Mouse (Mus musculus) kidney, adult 10 weeks (tissue): ENCODE measurements around the gene Cdca5. TPM values are rescaled to one million over a fixed set of nuclear protein-coding genes. Genes with fewer than 3 reads are reported as not detected.

ENCODE experiments used
- polyA plus RNA-seq: library from polyadenylated mRNA; stranded (reverse); fragments of 350-450 nt; fragmentation: Illumina TruSeq; extraction: RNeasy Lipid Tissue Mini Kit (QIAGEN cat#74804); gene quantifications from one replicate; pipeline ENCODE4 v1.2.3, GENCODE M21; 2014; ENCODE audit warnings: low read depth, low replicate concordance

The Cdca5 gene
- polyA plus RNA-seq = 0.24 TPM

GRCm38 (mm10) chr19:6084478-6085248, at the start of gene Cdca5, which contains the start of gene Zfpl1:
TSS of gene Cdca5 (plus strand) at chr19:6084983.
TSS of gene Zfpl1 (minus strand) at chr19:6084956.

DNA sequence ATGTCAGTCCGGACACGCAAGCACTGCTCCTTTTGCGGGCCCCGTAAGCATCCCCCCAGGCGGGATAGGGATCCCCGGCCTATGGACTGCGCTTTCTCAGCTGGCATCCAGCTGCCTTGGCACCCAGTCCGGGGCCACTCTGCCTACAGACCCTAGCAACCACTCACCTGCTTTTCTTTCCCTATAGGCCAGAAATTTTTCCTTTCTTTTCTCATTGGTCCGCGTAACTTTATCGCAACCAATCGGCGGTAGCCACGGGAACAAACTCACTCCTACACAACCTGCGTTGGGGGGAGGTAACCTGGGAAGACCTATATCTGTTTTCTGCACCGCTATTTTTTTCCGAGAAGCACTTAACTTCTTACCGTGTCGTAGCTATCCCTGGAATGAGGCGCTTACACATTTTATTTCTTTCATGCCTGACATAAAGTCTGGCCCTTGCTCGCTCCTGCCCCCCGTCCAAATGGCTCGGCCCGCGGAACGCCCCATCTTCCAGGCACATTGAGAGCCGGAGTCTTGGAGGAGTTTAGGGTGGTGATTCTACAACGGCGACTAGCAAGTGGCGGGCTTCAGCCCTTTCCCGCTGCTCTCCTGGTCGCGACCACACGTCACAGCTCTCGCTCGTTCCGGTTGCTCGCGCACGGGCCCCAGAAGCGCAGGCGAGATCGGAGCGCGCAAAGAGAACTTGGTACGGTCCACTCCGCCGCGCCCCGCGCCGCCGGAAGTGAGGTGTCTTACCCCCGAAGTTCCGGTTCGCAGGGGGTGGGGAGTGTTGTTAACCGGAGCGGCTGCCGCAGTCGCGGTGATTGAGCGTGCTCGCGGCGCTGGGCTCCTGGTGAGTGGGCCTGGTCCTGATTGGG, 38.3 kb upstream of the Cdca5 start, which contains the start of gene Syvn1:
Gene Syvn1, plus strand, starts transcription at position 283 of the 860 bp plus-strand sequence.

DNA sequence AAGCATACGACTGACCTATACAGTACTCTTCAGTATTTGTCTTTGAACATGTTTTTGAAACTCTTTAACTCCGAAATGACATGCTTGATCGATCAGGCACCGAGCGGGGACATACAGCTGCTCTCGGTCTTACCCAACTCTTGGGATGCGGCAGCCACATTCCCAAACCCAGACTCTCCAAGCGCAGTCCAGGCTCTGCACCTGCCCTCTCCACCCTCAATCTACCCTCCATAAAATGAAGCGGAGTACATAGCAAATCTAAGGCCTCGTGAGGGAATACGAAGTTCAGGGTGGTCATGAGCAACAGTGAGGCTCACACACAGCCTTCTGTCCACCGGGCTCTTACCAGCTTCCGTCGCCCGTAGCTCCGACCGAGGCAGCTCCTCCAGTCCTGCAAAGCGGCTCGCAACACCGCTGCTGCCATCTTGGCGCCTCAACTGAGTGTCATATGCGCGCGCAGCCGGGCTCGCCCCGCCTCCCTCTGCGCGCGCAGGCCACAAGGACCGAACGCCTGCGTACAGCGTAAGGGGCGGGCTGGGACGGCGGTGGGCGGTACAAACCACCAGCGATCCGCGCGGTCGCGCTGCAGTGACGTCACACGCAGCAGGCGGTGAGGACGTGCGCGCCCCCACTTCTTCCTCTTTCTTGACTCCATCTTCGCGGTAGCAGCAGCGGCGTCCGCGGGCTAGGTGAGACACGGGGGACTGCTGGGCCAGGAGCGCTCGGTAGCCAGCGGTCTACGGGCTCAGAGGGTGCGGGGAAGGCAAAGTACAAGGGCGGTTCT, 27.3 kb upstream of the Cdca5 start, which contains the start of the genes Mrpl49 and Fau:
Gene Mrpl49, minus strand, starts transcription at position 473 of the 784 bp plus-strand sequence.
Gene Fau, plus strand, starts transcription at position 532 of the 784 bp plus-strand sequence.

GRCm38 (mm10) chr19:6061021-6061533, 23.7 kb upstream of the Cdca5 start, which contains the start of gene Znhit2:
TSS of gene Znhit2 (plus strand) at chr19:6061192.

DNA sequence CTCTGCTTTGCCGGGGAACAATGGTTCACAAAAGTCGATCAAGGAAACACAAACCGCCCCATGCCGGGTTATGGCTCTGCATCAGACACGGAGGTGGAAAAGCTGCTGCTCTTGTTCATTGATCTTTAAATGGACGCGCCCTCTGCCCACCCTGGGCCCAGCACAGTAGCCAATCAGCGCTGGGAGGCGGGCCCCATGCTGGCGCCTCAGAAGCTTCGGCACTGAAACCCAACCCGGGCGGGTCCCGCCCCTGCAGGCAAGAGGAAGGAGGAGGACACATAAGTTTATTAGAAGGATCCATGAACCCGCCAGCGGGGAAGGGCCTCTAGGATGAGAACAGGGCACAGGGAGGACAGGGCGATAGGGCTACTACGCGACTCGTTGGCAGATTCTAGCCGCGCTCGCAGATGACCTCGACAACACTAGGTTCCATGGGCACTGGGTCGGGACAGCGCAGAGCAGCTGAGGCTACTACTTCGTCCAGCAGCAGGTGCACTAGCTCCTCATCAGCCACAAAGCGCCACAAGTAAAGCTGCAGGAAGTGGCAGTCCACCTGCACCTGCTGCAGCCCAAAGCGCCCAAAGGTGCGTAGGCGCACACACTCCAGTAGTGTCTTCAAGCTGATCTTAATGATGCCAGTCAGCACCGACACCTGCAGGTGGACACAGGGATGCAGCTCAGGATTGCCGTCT, 16.9 kb upstream of the Cdca5 start, which contains the start of gene Tm7sf2:
Gene Tm7sf2, minus strand, starts transcription at position 650 of the 692 bp plus-strand sequence.

GRCm38 (mm10) chr19:6076564-6077393, 8.0 kb upstream of the Cdca5 start, which contains the start of gene Vps51:
TSS of gene Vps51 (minus strand) at chr19:6077231.

DNA sequence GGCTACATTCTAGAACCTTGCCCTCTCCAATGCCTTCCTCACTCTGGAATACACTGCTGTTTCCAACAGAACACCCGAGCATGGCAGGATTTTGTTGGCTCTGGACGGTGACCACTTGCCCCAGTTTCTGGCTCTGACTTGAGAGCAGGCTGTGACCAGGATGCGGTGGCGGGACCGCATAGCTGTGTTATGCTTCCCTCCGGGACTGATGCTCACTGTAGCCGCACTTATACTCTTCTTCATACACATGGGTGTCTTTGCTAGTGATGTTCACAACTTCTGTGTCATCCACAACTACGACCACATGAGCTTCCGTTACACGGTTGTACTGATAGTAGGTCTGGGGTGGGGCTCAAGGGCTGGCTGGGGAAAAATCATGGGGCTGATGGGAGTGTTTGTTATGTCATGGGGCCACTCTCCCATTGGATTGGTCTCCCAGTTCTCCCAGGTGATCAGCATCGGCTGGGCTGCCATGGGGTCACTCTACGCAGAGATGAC, 4.8 kb upstream of the Cdca5 start, which contains the start of gene Tmem262:
Gene Tmem262, plus strand, starts transcription at position 51 of the 498 bp plus-strand sequence.

GRCm38 (mm10) chr19:6082156-6082555, 2.6 kb upstream of the Cdca5 start, which contains the start of gene Gm28374:
TSS of gene Gm28374 (minus strand) at chr19:6082256.

DNA sequence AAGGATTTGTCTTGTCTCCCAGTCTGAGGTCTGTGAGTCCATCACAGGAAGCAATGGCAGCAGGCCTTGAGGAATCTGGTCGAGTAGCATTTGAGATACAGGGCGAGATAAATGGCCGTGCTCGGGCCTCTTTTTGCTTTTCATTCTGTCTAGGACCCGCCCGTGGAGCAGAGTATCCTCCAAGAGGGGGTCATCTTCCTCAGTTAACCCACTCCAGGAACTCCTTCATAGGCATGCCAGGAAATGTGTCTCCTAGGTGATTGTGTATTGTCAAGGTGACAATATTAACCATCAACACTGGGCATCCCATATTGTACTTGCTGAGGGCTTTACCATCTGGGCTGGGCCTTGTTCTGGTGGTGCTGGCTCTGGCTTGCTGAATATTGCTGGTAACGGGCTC, 9.3 kb downstream of the Cdca5 start, which contains the start of gene AC131692.1:
Gene AC131692.1, plus strand, starts transcription at position 301 of the 400 bp plus-strand sequence.

DNA sequence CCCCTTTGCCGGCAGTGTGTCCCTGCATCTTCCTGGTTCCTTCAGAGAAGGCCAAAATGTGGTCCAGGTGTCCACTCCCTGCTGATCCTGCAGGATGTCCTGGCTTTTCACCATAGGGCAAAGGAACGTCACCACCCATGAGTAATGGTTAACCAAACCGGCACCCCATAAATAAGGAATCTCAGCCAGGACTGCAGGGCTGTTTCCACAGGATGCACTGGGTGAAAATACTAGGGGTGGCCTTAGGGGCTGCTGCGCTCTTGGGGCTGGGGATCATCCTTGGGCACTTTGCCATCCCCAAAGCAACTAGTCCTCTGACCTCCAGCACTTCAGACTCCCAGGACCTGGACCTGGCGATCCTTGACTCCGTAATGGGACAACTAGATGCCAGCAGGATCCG, 20.8 kb downstream of the Cdca5 start, which contains the start of gene Naaladl1:
Gene Naaladl1, plus strand, starts transcription at position 197 of the 400 bp plus-strand sequence.

DNA sequence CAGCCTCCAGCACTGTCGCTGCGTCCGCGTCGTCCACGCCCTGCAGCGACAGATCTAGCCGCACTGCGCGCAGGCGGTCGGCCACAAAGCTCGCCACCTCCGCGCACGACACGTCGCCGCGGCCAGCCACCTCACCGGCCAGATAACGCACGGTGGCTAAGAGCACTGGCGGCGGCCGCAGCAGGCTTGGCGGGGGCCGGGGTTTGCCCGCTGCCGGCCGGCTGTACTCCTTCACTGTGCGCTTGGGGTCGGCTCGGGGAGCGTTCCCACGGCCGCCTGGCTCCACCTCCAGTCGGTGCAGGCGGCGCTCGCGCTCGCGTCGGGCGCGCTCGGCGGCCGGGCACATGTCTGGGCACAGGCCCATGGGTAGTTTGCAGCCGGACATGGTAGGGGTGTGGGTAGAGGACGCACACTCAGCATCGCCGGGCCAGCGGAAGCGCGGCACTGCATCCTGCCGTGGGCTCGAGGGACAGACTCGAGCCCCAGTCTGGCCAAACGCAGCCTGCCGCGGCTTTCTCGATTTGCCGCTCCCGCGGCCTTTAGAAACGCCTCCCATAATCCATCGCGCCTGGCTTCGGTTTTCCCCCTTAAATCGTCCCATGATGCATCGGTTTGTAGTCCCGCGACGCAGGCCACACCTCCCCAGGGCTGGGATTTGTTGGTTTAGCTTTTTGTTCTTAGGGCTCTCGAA, 33.3 kb downstream of the Cdca5 start, which contains the start of gene Sac3d1:
Gene Sac3d1, minus strand, starts transcription at position 665 of the 691 bp plus-strand sequence.

GRCm38 (mm10) chr19:6127760-6128341, 43.1 kb downstream of the Cdca5 start, which contains the start of gene Snx15:
TSS of gene Snx15 (minus strand) at chr19:6128304.

DNA sequence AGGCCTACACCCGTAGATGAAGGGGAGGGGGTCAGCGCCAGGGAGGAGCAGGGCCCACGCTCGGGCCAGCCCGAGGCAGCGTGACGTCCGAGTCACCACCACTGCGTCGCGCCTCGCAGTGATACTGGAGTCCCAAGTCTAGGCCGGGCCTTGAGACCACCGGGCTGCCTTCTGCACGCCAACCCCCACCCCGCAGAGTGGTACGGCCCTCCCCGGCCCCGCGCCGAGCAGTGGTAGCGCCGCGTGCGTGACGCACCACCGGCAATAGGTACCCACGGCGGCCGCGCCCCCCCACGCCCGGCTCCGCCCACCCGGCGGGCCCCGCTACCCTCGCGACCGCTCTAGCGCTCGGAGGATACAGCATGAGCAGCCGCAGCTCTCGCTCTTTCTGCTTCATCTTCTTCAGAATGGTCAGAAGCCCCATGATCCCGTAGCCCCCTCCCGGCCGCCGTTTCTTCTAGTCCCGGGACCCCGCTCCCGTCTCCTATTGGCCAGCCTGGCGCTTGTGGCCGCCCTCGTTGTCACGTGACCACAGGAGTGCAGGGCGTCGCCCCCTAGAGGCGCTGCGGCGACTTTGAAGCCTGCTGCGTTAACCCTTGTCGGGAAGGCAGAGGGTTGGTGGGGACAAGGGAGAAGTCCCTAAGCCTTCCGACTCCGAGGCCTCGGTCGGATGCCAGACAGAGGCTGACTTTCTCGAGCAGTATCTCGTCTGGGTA, 56.1 kb downstream of the Cdca5 start, which contains the start of gene Batf2:
Gene Batf2, plus strand, starts transcription at position 306 of the 716 bp plus-strand sequence.

GRCm38 (mm10) chr19:6141394-6141749, 56.6 kb downstream of the Cdca5 start, which contains the start of gene Arl2:
TSS of gene Arl2 (minus strand) at chr19:6141548.

